Mouse (Mus musculus): ENCODE data around the gene Crct1.

GRCm38 (mm10) chr3:93031450-93031849, 16.0 kb upstream of the Crct1 start:
- peak; percentile 77; the same call in 1 of the 2 replicates for TF ChIP-seq CTCF (IDR thresholded peaks at IDR 0.05; ENCODE audit: borderline replicate concordance, extremely low read depth, insufficient read depth, insufficient read length)
- no peak for TF ChIP-seq POLR2A (IDR thresholded peaks at IDR 0.05; ENCODE audit: borderline replicate concordance, extremely low read depth, insufficient read depth, insufficient read length, poor library complexity, severe bottlenecking)

All from brain, embryonic 14.5 days (tissue).